Mouse (Mus musculus) lung, embryonic 14.5 days (tissue): ENCODE data around the gene Krt81. TPM values are rescaled to one million over a fixed set of nuclear protein-coding genes. Genes with fewer than 3 reads are reported as not detected.

Source experiments
- ATAC-seq: fragments of 200-750 bp; cut with Nextera tagmentation; 2 replicates; pipeline ENCODE4 v1.8.0; 2017; ENCODE audit warnings: mild to moderate bottlenecking, moderate TSS enrichment, moderate library complexity; ENCODE audit not compliant: insufficient read depth
- DNase-seq: peaks from one replicate; pipeline ENCODE4 v3.0.0-alpha.2; 2015
- H3K27ac ChIP-seq: fragments of 300-500 bp; sonication (generic); 2 replicates; pipeline ENCODE4 v1.5.1; 2014; ENCODE audit warnings: low read depth, mild to moderate bottlenecking, moderate library complexity
- H3K27me3 ChIP-seq: fragments of 300-500 bp; sonication (generic); 2 replicates; pipeline ENCODE4 v1.6.1; 2014; ENCODE audit warnings: low read length, control low read depth; ENCODE audit not compliant: insufficient read depth
- H3K36me3 ChIP-seq: fragments of 300-500 bp; sonication (generic); 2 replicates; pipeline ENCODE4 v1.6.1; 2014; ENCODE audit warnings: control low read depth; ENCODE audit not compliant: insufficient read depth
- H3K4me1 ChIP-seq: fragments of 300-500 bp; sonication (generic); 2 replicates; pipeline ENCODE4 v1.6.1; 2014; ENCODE audit warnings: antibody characterized with exemption, control low read depth; ENCODE audit not compliant: insufficient read depth
- H3K4me2 ChIP-seq: fragments of 300-500 bp; sonication (generic); 2 replicates; pipeline ENCODE4 v1.6.1; 2014; ENCODE audit warnings: mild to moderate bottlenecking
- H3K4me3 ChIP-seq: fragments of 300-500 bp; sonication (generic); 2 replicates; pipeline ENCODE4 v1.5.1; 2014; ENCODE audit warnings: low read depth, low read length
- H3K9ac ChIP-seq: fragments of 300-500 bp; sonication (generic); 2 replicates; pipeline ENCODE4 v1.6.1; 2014
- H3K9me3 ChIP-seq: fragments of 300-500 bp; sonication (generic); 2 replicates; pipeline ENCODE4 v1.6.1; 2016; ENCODE audit warnings: low read depth, low read length, control low read depth
- CTCF ChIP-seq: IDR thresholded peaks from 2 replicates; pipeline ENCODE4 v1.5.1; 2016; ENCODE audit warnings: antibody characterized with exemption, low read depth
- WGBS: fragments of 180-500 bp; shearing (Covaris S2); extraction: QIAGEN DNeasy Blood & Tissue Kit; methylation state at CpG from one replicate; pipeline ENCODE4 v1.1.7; 2014; 5-methylcytosine and 5-hydroxymethylcytosine counted together
- polyA plus RNA-seq: library from polyadenylated mRNA; unstranded; fragments of >200 nt; fragmentation: Nextera tagmentation; extraction: Ambion mirVana; gene quantifications from 2 replicates; pipeline ENCODE4 v1.2.1, GENCODE M21; 2014

Krt81 gene
- polyA plus RNA-seq, 1 experiment from 2014 or later = not detected

- H3K4me1 ChIP-seq = no peaks in the 10 kb centered on the region
- no peak overlapping the region for H3K4me3 ChIP-seq
- ATAC-seq (no peak), DNase-seq (no peak)
- H3K27ac ChIP-seq = no peak overlapping the region
- no peaks in the 10 kb centered on the region for H3K36me3 ChIP-seq
- WGBS = 69% methylated on average over 8 of the region's 8 CpGs
- H3K4me2 ChIP-seq = no peak overlapping the region
- H3K27me3 ChIP-seq = no peaks in the 10 kb centered on the region
- no peak overlapping the region for H3K9ac ChIP-seq
- peaks cover 6% of the 10 kb centered on the region; the same call in 1 of the 2 replicates for H3K9me3 ChIP-seq
- TF ChIP-seq CTCF = no peak
These were observed 8.8 kb downstream of the Krt81 start for GRCm38 (mm10) chr15:101454774-101455173.

GRCm38 (mm10) chr15:101453093-101453736 lies 10.3 kb downstream of the Krt81 start:
- Histone ChIP-seq H3K27me3 (no peaks in the 10 kb centered on the region), H3K9ac (no peak overlapping the region), H3K27ac (no peak overlapping the region), H3K4me2 (no peak overlapping the region), H3K36me3 (no peaks in the 10 kb centered on the region), H3K4me1 (no peaks in the 10 kb centered on the region), H3K9me3 (peaks cover 6% of the 10 kb centered on the region; the same call in 1 of the 2 replicates), H3K4me3 (no peak overlapping the region)
- ATAC-seq (no peak; the same call in 1 of the 2 replicates), DNase-seq (peak; percentile 83)
- TF ChIP-seq CTCF = peak; percentile 84
- 5% methylated on average over 13 of the region's 13 CpGs for WGBS

GRCm38 (mm10) chr15:101447444-101447843 lies 16.1 kb downstream of the Krt81 start, which contains the start of gene Krt88:
Gene Krt88, plus strand, starts transcription at chr15:101447744.
- H3K4me2 ChIP-seq = no peak within 1 kb of the TSS
- H3K27ac ChIP-seq = no peak within 1 kb of the TSS
- H3K27me3 ChIP-seq = no peaks in the 10 kb centered on the region
- no peaks in the 10 kb centered on the region for H3K36me3 ChIP-seq
- ATAC-seq (no peak), DNase-seq (no peak)
- H3K9me3 ChIP-seq = no peaks in the 10 kb centered on the region
- no peak within 1 kb of the TSS for H3K4me3 ChIP-seq
- TF ChIP-seq CTCF = no peak
- H3K9ac ChIP-seq = no peak within 1 kb of the TSS
- no peaks in the 10 kb centered on the region for H3K4me1 ChIP-seq
- 68% methylated on average over 2 of the region's 2 CpGs for WGBS

GRCm38 (mm10) chr15:101446572-101446971 lies 17.0 kb downstream of the Krt81 start:
- no peaks in the 10 kb centered on the region for H3K9me3 ChIP-seq
- DNase-seq = no peak
- no peaks in the 10 kb centered on the region for H3K36me3 ChIP-seq
- H3K4me2 ChIP-seq = no peak overlapping the region
- TF ChIP-seq CTCF = no peak
- no peaks in the 10 kb centered on the region for H3K27me3 ChIP-seq
- 68% methylated on average over 11 of the region's 11 CpGs for WGBS
- no peak overlapping the region for H3K4me3 ChIP-seq
- no peak overlapping the region for H3K9ac ChIP-seq
- ATAC-seq = no peak
- H3K4me1 ChIP-seq = no peaks in the 10 kb centered on the region
- no peak overlapping the region for H3K27ac ChIP-seq

- Histone ChIP-seq H3K36me3 (no peaks in the 10 kb centered on the region), H3K4me1 (no peaks in the 10 kb centered on the region), H3K27ac (no peak overlapping the region), H3K27me3 (peaks cover 28% of the 10 kb centered on the region), H3K4me2 (no peak overlapping the region), H3K4me3 (no peak overlapping the region), H3K9me3 (no peaks in the 10 kb centered on the region), H3K9ac (no peak overlapping the region)
- WGBS = 64% methylated on average over 4 of the region's 4 CpGs
- TF ChIP-seq CTCF = no peak
- DNase-seq = no peak
- no peak for ATAC-seq
These were observed 22.7 kb downstream of the Krt81 start for GRCm38 (mm10) chr15:101440837-101441236.

GRCm38 (mm10) chr15:101438555-101438954 lies 25.0 kb downstream of the Krt81 start, which contains the start of gene Krt87:
Gene Krt87, minus strand, starts transcription at chr15:101438804.
- peak; percentile 29 for DNase-seq
- ATAC-seq = no peak
- H3K27me3 ChIP-seq = peaks cover 28% of the 10 kb centered on the region
- no peak within 1 kb of the TSS; the same call in 1 of the 2 replicates for H3K9ac ChIP-seq
- no peaks in the 10 kb centered on the region for H3K9me3 ChIP-seq
- peak within 1 kb of the TSS; percentile 10 for H3K4me3 ChIP-seq
- no peaks in the 10 kb centered on the region for H3K4me1 ChIP-seq
- WGBS = 2% methylated on average over 34 of the region's 34 CpGs
- TF ChIP-seq CTCF = no peak
- H3K4me2 ChIP-seq = peak within 1 kb of the TSS; percentile 48
- H3K27ac ChIP-seq = no peak within 1 kb of the TSS
- H3K36me3 ChIP-seq = no peaks in the 10 kb centered on the region

- no peaks in the 10 kb centered on the region for H3K9me3 ChIP-seq
- H3K27ac ChIP-seq = no peak overlapping the region
- ATAC-seq (no peak), DNase-seq (peak; percentile 20)
- TF ChIP-seq CTCF = no peak
- H3K4me1 ChIP-seq = no peaks in the 10 kb centered on the region
- WGBS = 77% methylated on average over 7 of the region's 7 CpGs
- no peaks in the 10 kb centered on the region for H3K36me3 ChIP-seq
- no peak overlapping the region for H3K4me2 ChIP-seq
- no peak overlapping the region for H3K4me3 ChIP-seq
- peaks cover 28% of the 10 kb centered on the region for H3K27me3 ChIP-seq
- no peak overlapping the region for H3K9ac ChIP-seq
These were observed 26.9 kb downstream of the Krt81 start for GRCm38 (mm10) chr15:101436611-101437010.
